Mouse (Mus musculus) lung, embryonic 16.5 days (tissue): Measurements from ENCODE around the gene Hoxb4. TPM values are rescaled to one million over a fixed set of nuclear protein-coding genes. Genes with fewer than 3 reads are reported as not detected.
A peak's percentile ranks its signal among the peaks of the same experiment; 100 is the strongest.

ENCODE experiments used
- ATAC-seq: fragments of 200-750 bp; cut with Nextera tagmentation; 2 replicates; pipeline ENCODE4 v1.8.0; 2017; ENCODE audit warnings: low read depth, mild to moderate bottlenecking, moderate library complexity
- H3K27ac ChIP-seq: fragments of 300-500 bp; sonication (generic); 2 replicates; pipeline ENCODE4 v1.5.1; 2014; ENCODE audit warnings: mild to moderate bottlenecking, control low read depth, low read length
- H3K27me3 ChIP-seq: fragments of 300-500 bp; sonication (generic); 2 replicates; pipeline ENCODE4 v1.6.1; 2014; ENCODE audit warnings: low read depth, low read length, mixed read lengths; ENCODE audit not compliant: control insufficient read depth, insufficient read depth
- H3K36me3 ChIP-seq: fragments of 300-500 bp; sonication (generic); 2 replicates; pipeline ENCODE4 v1.6.1; 2014; ENCODE audit warnings: low read length; ENCODE audit not compliant: control insufficient read depth, insufficient read depth
- H3K4me1 ChIP-seq: fragments of 300-500 bp; sonication (generic); replicated peaks from 2 replicates; pipeline ENCODE4 v1.6.1; 2014; ENCODE audit warnings: low read length, mixed read lengths; ENCODE audit not compliant: control insufficient read depth, insufficient read depth
- H3K4me2 ChIP-seq: fragments of 300-500 bp; sonication (generic); 2 replicates; pipeline ENCODE4 v1.6.1; 2014; ENCODE audit warnings: low read depth, low read length, control low read depth
- H3K4me3 ChIP-seq: fragments of 300-500 bp; sonication (generic); 2 replicates; pipeline ENCODE4 v1.5.1; 2014; ENCODE audit warnings: mild to moderate bottlenecking, low read length, control low read depth
- H3K9ac ChIP-seq: fragments of 300-500 bp; sonication (generic); 2 replicates; pipeline ENCODE4 v1.6.1; 2014; ENCODE audit warnings: low read length, control low read depth
- H3K9me3 ChIP-seq: fragments of 300-500 bp; sonication (generic); 2 replicates; pipeline ENCODE4 v1.6.1; 2016; ENCODE audit warnings: low read length; ENCODE audit not compliant: control insufficient read depth
- WGBS: fragments of 180-500 bp; shearing (Covaris S2); extraction: QIAGEN DNeasy Blood & Tissue Kit; methylation state at CpG from one replicate; pipeline ENCODE4 v1.1.7; 2014; 5-methylcytosine and 5-hydroxymethylcytosine counted together
- polyA plus RNA-seq: library from polyadenylated mRNA; unstranded; fragments of >200 nt; fragmentation: Nextera tagmentation; extraction: Ambion mirVana; gene quantifications from 2 replicates; pipeline ENCODE4 v1.2.1, GENCODE M21; 2015

Gene Hoxb4
- polyA plus RNA-seq = 3.4 TPM in 2 replicates

- Histone ChIP-seq H3K9me3 (no peaks in the 10 kb centered on the region), H3K27ac (peak within 1 kb of the TSS; percentile 97), H3K9ac (peak within 1 kb of the TSS; percentile 87), H3K4me1 (no peaks in the 10 kb centered on the region), H3K4me3 (peak within 1 kb of the TSS; percentile 62), H3K36me3 (no peaks in the 10 kb centered on the region), H3K27me3 (peaks cover 37% of the 10 kb centered on the region), H3K4me2 (peak within 1 kb of the TSS; percentile 79)
- ATAC-seq = peak; percentile 4; the same call in 1 of the 2 replicates
- WGBS = 3% methylated on average over 28 of the region's 28 CpGs
These were observed at the start of gene Hoxb4 for GRCm38 (mm10) chr11:96317608-96318367. Gene Hoxb4 (plus strand): TSS chr11:96318267.

GRCm38 (mm10) chr11:96269869-96270268, 48.2 kb upstream of the Hoxb4 start:
- Histone ChIP-seq H3K27ac (no peak overlapping the region), H3K27me3 (peaks cover 94% of the 10 kb centered on the region), H3K9ac (no peak overlapping the region), H3K36me3 (no peaks in the 10 kb centered on the region), H3K4me2 (no peak overlapping the region), H3K4me3 (no peak overlapping the region), H3K4me1 (peaks cover 21% of the 10 kb centered on the region), H3K9me3 (no peaks in the 10 kb centered on the region)
- whole genome bisulfite sequencing = 3% methylated on average over 19 of the region's 19 CpGs
- ATAC-seq = no peak

- Histone ChIP-seq H3K9ac (no peak within 1 kb of the TSS), H3K4me1 (peaks cover 19% of the 10 kb centered on the region), H3K9me3 (no peaks in the 10 kb centered on the region), H3K4me2 (peak within 1 kb of the TSS; percentile 57), H3K27ac (no peak within 1 kb of the TSS), H3K36me3 (no peaks in the 10 kb centered on the region), H3K27me3 (peaks cover 94% of the 10 kb centered on the region), H3K4me3 (peak within 1 kb of the TSS; percentile 41)
- ATAC-seq = 0 out of 2 replicates have a peak, but pooled peaks have one; percentile 20
- under 1% methylated on average over 39 of the region's 40 CpGs for WGBS
These were observed 47.0 kb upstream of the Hoxb4 start, which contains the start of gene Hoxb9 for GRCm38 (mm10) chr11:96270996-96271540. Gene Hoxb9 (plus strand): TSS chr11:96271457.

GRCm38 (mm10) chr11:96271541-96272011, 46.5 kb upstream of the Hoxb4 start:
- under 1% methylated on average over 52 of the region's 52 CpGs for WGBS
- H3K9me3 ChIP-seq = no peaks in the 10 kb centered on the region
- H3K4me2 ChIP-seq = peak overlapping the region; percentile 57
- H3K4me1 ChIP-seq = peaks cover 19% of the 10 kb centered on the region
- no peak overlapping the region for H3K27ac ChIP-seq
- H3K4me3 ChIP-seq = peak overlapping the region; percentile 41
- no peak overlapping the region for H3K9ac ChIP-seq
- H3K36me3 ChIP-seq = no peaks in the 10 kb centered on the region
- ATAC-seq = peak; percentile 66
- H3K27me3 ChIP-seq = peaks cover 97% of the 10 kb centered on the region

- Histone ChIP-seq H3K36me3 (no peaks in the 10 kb centered on the region), H3K27me3 (peaks cover 96% of the 10 kb centered on the region), H3K9me3 (no peaks in the 10 kb centered on the region), H3K4me2 (peak overlapping the region; percentile 57), H3K9ac (no peak overlapping the region), H3K4me3 (peak overlapping the region; percentile 41), H3K27ac (no peak overlapping the region), H3K4me1 (peaks cover 19% of the 10 kb centered on the region)
- peak; percentile 50 for ATAC-seq
- under 1% methylated on average over 51 of the region's 58 CpGs for WGBS
These were observed 45.8 kb upstream of the Hoxb4 start for GRCm38 (mm10) chr11:96272024-96272921.

- Histone ChIP-seq H3K4me3 (no peak overlapping the region), H3K27me3 (peaks cover 94% of the 10 kb centered on the region), H3K4me1 (peaks cover 19% of the 10 kb centered on the region), H3K9me3 (no peaks in the 10 kb centered on the region), H3K36me3 (no peaks in the 10 kb centered on the region), H3K4me2 (no peak overlapping the region), H3K27ac (no peak overlapping the region), H3K9ac (no peak overlapping the region)
- no peak for ATAC-seq
- WGBS = 6% methylated on average over 10 of the region's 10 CpGs
These were observed 43.6 kb upstream of the Hoxb4 start for GRCm38 (mm10) chr11:96274428-96274827.

- Histone ChIP-seq H3K4me1 (peaks cover 16% of the 10 kb centered on the region), H3K27ac (no peak overlapping the region), H3K9ac (no peak overlapping the region), H3K4me2 (no peak overlapping the region), H3K36me3 (no peaks in the 10 kb centered on the region), H3K4me3 (no peak overlapping the region), H3K9me3 (no peaks in the 10 kb centered on the region), H3K27me3 (peaks cover 92% of the 10 kb centered on the region)
- ATAC-seq = no peak
- 17% methylated on average over 4 of the region's 4 CpGs for WGBS
These were observed 42.2 kb upstream of the Hoxb4 start for GRCm38 (mm10) chr11:96275896-96276295.

GRCm38 (mm10) chr11:96277151-96278044, 40.7 kb upstream of the Hoxb4 start:
- 4% methylated on average over 35 of the region's 35 CpGs for WGBS
- Histone ChIP-seq H3K4me3 (no peak overlapping the region), H3K27me3 (peaks cover 89% of the 10 kb centered on the region), H3K9ac (no peak overlapping the region), H3K36me3 (no peaks in the 10 kb centered on the region), H3K27ac (no peak overlapping the region), H3K4me1 (peaks cover 3% of the 10 kb centered on the region), H3K9me3 (no peaks in the 10 kb centered on the region), H3K4me2 (no peak overlapping the region)
- no peak for ATAC-seq
